Mouse (Mus musculus): ENCODE results near the gene Pex10. TPM values are rescaled to one million over a fixed set of nuclear protein-coding genes. Genes with fewer than 3 reads are reported as not detected.

The Pex10 gene
- polyA plus RNA-seq, 1 experiment from 2014 or later, result 9.4 TPM

- DNase-seq (no peak), ATAC-seq (ENCODE audit: insufficient read depth) (no peak)
- no peaks in the 10 kb centered on the region for H3K27me3 ChIP-seq (ENCODE audit: insufficient read depth, low read length)
- no peak overlapping the region for H3K4me3 ChIP-seq (ENCODE audit: low read depth, low read length)
- H3K27ac ChIP-seq (ENCODE audit: low read depth), result no peak overlapping the region
- no peak overlapping the region for H3K9ac ChIP-seq
- 74% methylated on average over 7 of the region's 7 CpGs for WGBS
- H3K4me2 ChIP-seq, result no peak overlapping the region
- 0 out of 2 replicates have a peak, but pooled peaks cover 4% of the 10 kb centered on the region for H3K36me3 ChIP-seq (ENCODE audit: insufficient read depth)
- TF ChIP-seq CTCF (IDR thresholded peaks at IDR 0.05; ENCODE audit: low read depth), result no peak
- H3K4me1 ChIP-seq (ENCODE audit: insufficient read depth), result no peaks in the 10 kb centered on the region
- H3K9me3 ChIP-seq (ENCODE audit: low read depth, low read length), result no peaks in the 10 kb centered on the region
These were observed 26.8 kb downstream of the Pex10 start for GRCm38 (mm10) chr4:155093431-155094149.

GRCm38 (mm10) chr4:155094565-155094964 is 27.7 kb downstream of the Pex10 start:
- H3K4me3 ChIP-seq (ENCODE audit: low read depth, low read length), result no peak overlapping the region
- peak; percentile 69 for DNase-seq
- WGBS, result 61% methylated on average over 3 of the region's 3 CpGs
- TF ChIP-seq CTCF (IDR thresholded peaks at IDR 0.05; ENCODE audit: low read depth), result peak; percentile 84
- no peaks in the 10 kb centered on the region for H3K4me1 ChIP-seq (ENCODE audit: insufficient read depth)
- peak; percentile 63; the same call in 1 of the 2 replicates for ATAC-seq (ENCODE audit: insufficient read depth)
- H3K9me3 ChIP-seq (ENCODE audit: low read depth, low read length), result no peaks in the 10 kb centered on the region
- H3K27ac ChIP-seq (ENCODE audit: low read depth), result no peak overlapping the region
- H3K9ac ChIP-seq, result no peak overlapping the region
- H3K4me2 ChIP-seq, result no peak overlapping the region
- no peaks in the 10 kb centered on the region for H3K27me3 ChIP-seq (ENCODE audit: insufficient read depth, low read length)
- 0 out of 2 replicates have a peak, but pooled peaks cover 4% of the 10 kb centered on the region for H3K36me3 ChIP-seq (ENCODE audit: insufficient read depth)

DNA sequence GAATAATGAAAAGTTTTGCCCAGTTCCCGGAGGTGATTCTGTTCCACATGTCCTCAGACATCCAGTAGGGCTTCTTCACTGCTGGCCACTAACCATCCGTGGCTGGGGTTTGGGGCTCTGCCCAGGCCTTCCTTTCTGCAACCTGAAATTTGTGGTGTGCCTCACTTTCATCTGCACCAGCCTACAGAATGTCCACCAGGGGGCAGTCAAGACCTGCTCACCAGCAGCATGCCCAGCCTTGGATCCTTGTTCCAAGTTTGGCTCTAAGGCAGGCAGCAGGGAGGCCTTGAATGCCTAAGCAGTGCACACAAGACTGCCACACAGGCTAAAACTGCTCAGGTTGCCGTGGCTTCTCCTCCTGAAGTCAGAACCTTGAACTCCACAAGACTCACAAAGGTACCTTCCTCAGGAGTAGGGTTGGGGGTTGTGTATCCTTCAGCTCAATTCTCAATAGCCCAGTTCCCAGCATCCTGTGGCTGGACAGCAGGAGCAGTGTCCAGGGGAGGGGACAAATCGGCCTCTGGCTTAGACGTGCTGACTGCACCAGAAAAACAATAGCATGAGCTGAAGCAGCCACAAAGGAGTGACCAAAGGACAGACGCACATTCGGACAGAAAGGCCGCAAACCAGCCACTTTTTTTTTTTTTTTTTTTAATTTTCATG is 28.6 kb downstream of the Pex10 start:
- no peaks in the 10 kb centered on the region for H3K9me3 ChIP-seq (ENCODE audit: low read depth, low read length)
- no peaks in the 10 kb centered on the region for H3K27me3 ChIP-seq (ENCODE audit: insufficient read depth, low read length)
- peak; percentile 96 for DNase-seq
- H3K9ac ChIP-seq, result no peak overlapping the region
- peak; percentile 79 for ATAC-seq (ENCODE audit: insufficient read depth)
- peak overlapping the region; percentile 38; the same call in 1 of the 2 replicates for H3K27ac ChIP-seq (ENCODE audit: low read depth)
- H3K36me3 ChIP-seq (ENCODE audit: insufficient read depth), result 0 out of 2 replicates have a peak, but pooled peaks cover 4% of the 10 kb centered on the region
- 41% methylated on average over 8 of the region's 8 CpGs for WGBS
- no peak overlapping the region for H3K4me3 ChIP-seq (ENCODE audit: low read depth, low read length)
- H3K4me2 ChIP-seq, result no peak overlapping the region
- H3K4me1 ChIP-seq (ENCODE audit: insufficient read depth), result no peaks in the 10 kb centered on the region
- TF ChIP-seq CTCF (IDR thresholded peaks at IDR 0.05; ENCODE audit: low read depth), result peak; percentile 99

GRCm38 (mm10) chr4:155095967-155096366 is 29.2 kb downstream of the Pex10 start:
- Histone ChIP-seq H3K4me1 (ENCODE audit: insufficient read depth) (no peaks in the 10 kb centered on the region), H3K9me3 (ENCODE audit: low read depth, low read length) (no peaks in the 10 kb centered on the region), H3K27ac (ENCODE audit: low read depth) (no peak overlapping the region), H3K4me3 (ENCODE audit: low read depth, low read length) (no peak overlapping the region), H3K36me3 (ENCODE audit: insufficient read depth) (0 out of 2 replicates have a peak, but pooled peaks cover 4% of the 10 kb centered on the region), H3K9ac (no peak overlapping the region), H3K4me2 (no peak overlapping the region), H3K27me3 (ENCODE audit: insufficient read depth, low read length) (no peaks in the 10 kb centered on the region)
- ATAC-seq (ENCODE audit: insufficient read depth) (no peak), DNase-seq (no peak)
- WGBS, result 74% methylated on average over 8 of the region's 8 CpGs
- no peak for TF ChIP-seq CTCF (IDR thresholded peaks at IDR 0.05; ENCODE audit: low read depth)

GRCm38 (mm10) chr4:155097452-155097851 is 30.6 kb downstream of the Pex10 start:
- Histone ChIP-seq H3K27me3 (ENCODE audit: insufficient read depth, low read length) (no peaks in the 10 kb centered on the region), H3K27ac (ENCODE audit: low read depth) (no peak overlapping the region), H3K9me3 (ENCODE audit: low read depth, low read length) (no peaks in the 10 kb centered on the region), H3K4me3 (ENCODE audit: low read depth, low read length) (no peak overlapping the region), H3K4me1 (ENCODE audit: insufficient read depth) (no peaks in the 10 kb centered on the region), H3K36me3 (ENCODE audit: insufficient read depth) (no peaks in the 10 kb centered on the region), H3K9ac (no peak overlapping the region), H3K4me2 (no peak overlapping the region)
- no peak for ATAC-seq (ENCODE audit: insufficient read depth)
- 80% methylated on average over 6 of the region's 6 CpGs for WGBS
- no peak for TF ChIP-seq CTCF (IDR thresholded peaks at IDR 0.05; ENCODE audit: low read depth)
- no peak for DNase-seq

GRCm38 (mm10) chr4:155098572-155098971 is 31.8 kb downstream of the Pex10 start:
- Histone ChIP-seq H3K27me3 (ENCODE audit: insufficient read depth, low read length) (no peaks in the 10 kb centered on the region), H3K9ac (no peak overlapping the region), H3K4me3 (ENCODE audit: low read depth, low read length) (no peak overlapping the region), H3K9me3 (ENCODE audit: low read depth, low read length) (no peaks in the 10 kb centered on the region), H3K4me2 (no peak overlapping the region), H3K27ac (ENCODE audit: low read depth) (no peak overlapping the region), H3K36me3 (ENCODE audit: insufficient read depth) (no peaks in the 10 kb centered on the region), H3K4me1 (ENCODE audit: insufficient read depth) (no peaks in the 10 kb centered on the region)
- DNase-seq (no peak), ATAC-seq (ENCODE audit: insufficient read depth) (no peak)
- no peak for TF ChIP-seq CTCF (IDR thresholded peaks at IDR 0.05; ENCODE audit: low read depth)
- 66% methylated on average over 4 of the region's 4 CpGs for WGBS

DNA sequence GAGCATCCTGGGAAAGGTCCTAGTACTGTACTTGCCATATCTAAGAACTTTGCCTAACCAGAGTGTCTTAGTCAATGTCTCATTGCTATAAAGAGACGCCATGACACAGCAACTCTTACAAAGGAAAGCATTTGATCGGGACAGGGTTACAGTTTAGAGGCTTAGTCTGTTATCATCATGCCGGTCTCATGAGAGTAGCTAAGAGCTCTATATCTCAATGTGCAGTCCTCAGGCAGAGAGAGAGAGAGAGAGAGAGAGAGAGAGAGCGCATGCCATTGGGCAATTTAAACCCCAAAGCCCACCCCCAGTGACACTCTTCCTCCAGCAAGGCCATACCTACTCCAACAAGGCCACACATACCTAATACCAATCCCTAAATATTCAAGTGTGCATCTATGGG is 41.1 kb downstream of the Pex10 start:
- Histone ChIP-seq H3K36me3 (ENCODE audit: insufficient read depth) (no peaks in the 10 kb centered on the region), H3K4me3 (ENCODE audit: low read depth, low read length) (no peak overlapping the region), H3K4me2 (no peak overlapping the region), H3K4me1 (ENCODE audit: insufficient read depth) (no peaks in the 10 kb centered on the region), H3K9me3 (ENCODE audit: low read depth, low read length) (no peaks in the 10 kb centered on the region), H3K27ac (ENCODE audit: low read depth) (no peak overlapping the region), H3K27me3 (ENCODE audit: insufficient read depth, low read length) (no peaks in the 10 kb centered on the region), H3K9ac (no peak overlapping the region)
- TF ChIP-seq CTCF (IDR thresholded peaks at IDR 0.05; ENCODE audit: low read depth), result no peak
- ATAC-seq (ENCODE audit: insufficient read depth), result no peak
- no peak for DNase-seq
- WGBS, result 88% methylated on average over 4 of the region's 4 CpGs

All from lung, embryonic 14.5 days (tissue).